17 mouse cellular contexts compared by ENCODE assay signal in the genomic region with DNA sequence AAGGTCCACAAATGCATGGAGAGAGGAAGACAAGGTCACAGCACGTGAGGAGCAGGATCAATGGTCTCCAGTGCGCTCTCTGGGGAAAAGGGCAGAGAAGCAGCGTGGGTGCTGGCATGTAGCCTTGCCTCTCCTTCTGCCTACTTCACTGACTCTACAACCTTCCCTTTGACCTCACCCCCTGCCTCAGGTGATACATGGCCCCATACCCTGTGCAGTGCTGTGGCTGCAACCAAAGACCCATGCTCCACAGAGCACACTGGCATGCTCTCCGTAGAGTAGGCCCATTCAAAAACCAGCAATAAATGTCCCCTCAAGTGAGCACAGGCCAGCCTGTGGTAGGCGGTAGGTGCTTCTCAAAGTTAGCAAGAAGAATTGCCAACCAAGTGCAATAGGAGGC. TPM values are rescaled to one million over a fixed set of nuclear protein-coding genes. Genes with fewer than 3 reads are reported as not detected.
A peak's percentile ranks its signal among the peaks of the same experiment; 100 is the strongest.
DNase-seq lines count a peak whose midpoint lies in the region; ATAC-seq and TF ChIP-seq lines count a peak whose summit lies in the region.
"Had no signal": no experiment of that assay in that cellular context is flagged by ENCODE, and none has a peak within 500 bp of the region (broad histone marks: within the 10 kb centered on the region; RNA-seq: fewer than 3 reads in every experiment).

No protein-coding gene starts in this region.

- H3K36me3 ChIP-seq in heart, embryonic 13.5 days: no peaks in the 10 kb centered on the region; the same call in 1 of the 2 replicates
- H3K36me3 ChIP-seq in midbrain, embryonic 16.5 days (ENCODE audit: control insufficient read depth, insufficient read depth, low read length): no peaks in the 10 kb centered on the region
- H3K36me3 ChIP-seq in midbrain, postnatal 0 days (ENCODE audit: insufficient read depth, low read length): no peaks in the 10 kb centered on the region
- H3K36me3 ChIP-seq: embryonic facial prominence, embryonic 15.5 days; hindbrain, embryonic 13.5 days; intestine, embryonic 15.5 days had no signal

- H3K4me3 ChIP-seq in heart, embryonic 13.5 days: no peak overlapping the region
- H3K4me3 ChIP-seq in layer of hippocampus, adult 2 months: no peak overlapping the region
- H3K4me3 ChIP-seq in midbrain, embryonic 16.5 days (ENCODE audit: low read depth, low read length): no peak overlapping the region
- H3K4me3 ChIP-seq in midbrain, postnatal 0 days (ENCODE audit: low read depth, low read length): no peak overlapping the region
- H3K4me3 ChIP-seq: embryonic facial prominence, embryonic 15.5 days; erythroblast, embryonic 14.5 days; hindbrain, embryonic 13.5 days; intestine, embryonic 15.5 days had no signal

- H3K9me3 ChIP-seq in heart, embryonic 13.5 days: no peaks in the 10 kb centered on the region
- H3K9me3 ChIP-seq in midbrain, embryonic 16.5 days (replicated peaks; ENCODE audit: control insufficient read depth, low read length, poor library complexity, severe bottlenecking): no peaks in the 10 kb centered on the region
- no peaks in the 10 kb centered on the region for H3K9me3 ChIP-seq in midbrain, postnatal 0 days (ENCODE audit: low read length)
- H3K9me3 ChIP-seq: embryonic facial prominence, embryonic 15.5 days; hindbrain, embryonic 13.5 days; intestine, embryonic 15.5 days had no signal

- 86% methylated on average over 5 of the region's 5 CpGs for WGBS in heart, embryonic 13.5 days
- WGBS in midbrain, embryonic 16.5 days: 88% methylated on average over 5 of the region's 5 CpGs
- 88% methylated on average over 5 of the region's 5 CpGs for WGBS in midbrain, postnatal 0 days

- peaks cover 47% of the 10 kb centered on the region for H3K4me1 ChIP-seq in heart, embryonic 13.5 days
- no peaks in the 10 kb centered on the region for H3K4me1 ChIP-seq in midbrain, embryonic 16.5 days (ENCODE audit: control insufficient read depth, insufficient read depth, low read length)
- H3K4me1 ChIP-seq in midbrain, postnatal 0 days (ENCODE audit: insufficient read depth, low read length): no peaks in the 10 kb centered on the region
- H3K4me1 ChIP-seq: embryonic facial prominence, embryonic 15.5 days; hindbrain, embryonic 13.5 days; intestine, embryonic 15.5 days had no signal

- no peak for TF ChIP-seq CTCF in layer of hippocampus, adult 2 months (conservative IDR thresholded peaks at IDR 0.05)
- no peak for TF ChIP-seq CTCF in midbrain, postnatal 0 days (IDR thresholded peaks at IDR 0.05)

- no peak for DNase-seq in heart, postnatal 14 days
- DNase-seq in layer of hippocampus, adult 2 months (ENCODE audit: low spot score in 2 of 2): no peak
- DNase-seq in layer of hippocampus, postnatal 10 days (ENCODE audit: low spot score in 2 of 2): no peak
- no peak for DNase-seq in midbrain, postnatal 0 days (ENCODE audit: low spot score)
- DNase-seq: adrenal gland, adult 2 months; adrenal gland, postnatal 25 days; cerebellum, adult 18-20 months; cerebellum, adult 9-11 months; cerebellum, postnatal 36 days; gastrocnemius, postnatal 10 days; heart, postnatal 4 days had no signal

- no peak overlapping the region for H3K27ac ChIP-seq in heart, embryonic 13.5 days (replicated peaks)
- H3K27ac ChIP-seq in layer of hippocampus, adult 2 months: peak overlapping the region; percentile 63
- no peak overlapping the region for H3K27ac ChIP-seq in midbrain, embryonic 16.5 days (ENCODE audit: low read length)
- H3K27ac ChIP-seq in midbrain, postnatal 0 days (ENCODE audit: low read depth, low read length): no peak overlapping the region
- H3K27ac ChIP-seq: embryonic facial prominence, embryonic 15.5 days; hindbrain, embryonic 13.5 days; intestine, embryonic 15.5 days had no signal

- no peaks in the 10 kb centered on the region for H3K27me3 ChIP-seq in heart, embryonic 13.5 days (replicated peaks)
- no peaks in the 10 kb centered on the region for H3K27me3 ChIP-seq in midbrain, embryonic 16.5 days (ENCODE audit: control insufficient read depth, insufficient read depth, low read depth, low read length)
- H3K27me3 ChIP-seq in midbrain, postnatal 0 days (ENCODE audit: insufficient read depth, low read length): no peaks in the 10 kb centered on the region
- H3K27me3 ChIP-seq: embryonic facial prominence, embryonic 15.5 days; hindbrain, embryonic 13.5 days; intestine, embryonic 15.5 days had no signal

- ATAC-seq in heart, embryonic 13.5 days (ENCODE audit: extremely low read depth, insufficient number of reproducible peaks, low FRiP score, low TSS enrichment): peak; percentile 25; the same call in 1 of the 2 replicates
- ATAC-seq in midbrain, embryonic 16.5 days: peak; percentile 64; the same call in 1 of the 2 replicates
- no peak for ATAC-seq in midbrain, postnatal 0 days (ENCODE audit: low FRiP score)
- ATAC-seq: intestine, embryonic 15.5 days had no signal

- H3K9ac ChIP-seq in heart, embryonic 13.5 days: no peak overlapping the region
- no peak overlapping the region for H3K9ac ChIP-seq in midbrain, embryonic 16.5 days (ENCODE audit: low read depth, low read length)
- H3K9ac ChIP-seq in midbrain, postnatal 0 days (replicated peaks; ENCODE audit: low read length, poor library complexity, severe bottlenecking): no peak overlapping the region
- H3K9ac ChIP-seq: embryonic facial prominence, embryonic 15.5 days; hindbrain, embryonic 13.5 days; intestine, embryonic 15.5 days had no signal

- intact Hi-C loops in heart, postnatal 14 days (cut with DNase I): no loop called here

- H3K4me2 ChIP-seq in heart, embryonic 13.5 days: no peak overlapping the region
- no peak overlapping the region for H3K4me2 ChIP-seq in midbrain, embryonic 16.5 days (ENCODE audit: low read length)
- H3K4me2 ChIP-seq in midbrain, postnatal 0 days (ENCODE audit: low read depth, low read length, poor library complexity, severe bottlenecking): no peak overlapping the region
- H3K4me2 ChIP-seq: embryonic facial prominence, embryonic 15.5 days; hindbrain, embryonic 13.5 days; intestine, embryonic 15.5 days had no signal

RNA-seq across cellular contexts. Expression of a gene that starts 28.8 kb away (rescaled TPM):
- 75.7 and 79.1 TPM in 2 replicates for polyA plus RNA-seq in heart, embryonic 13.5 days (2015; fragmentation: Nextera tagmentation; extraction: Ambion mirVana)
- 10 to 100 TPM; 16.8 to 18.2 TPM for total RNA-seq in heart, postnatal 14 days (2021)
- 100 to 1,000 TPM; 395 to 402 TPM for total RNA-seq in layer of hippocampus, adult 2 months (2021)
- total RNA-seq in layer of hippocampus, postnatal 10 days (2021): 100 to 1,000 TPM; 475 to 527 TPM
- 184 and 192 TPM in 2 replicates for polyA plus RNA-seq in midbrain, embryonic 16.5 days (2015; fragmentation: Nextera tagmentation; extraction: Ambion mirVana)
- total RNA-seq in midbrain, postnatal 0 days (2014; rRNA removed): 225 and 247 TPM in 2 replicates
- 158 and 161 TPM in 2 replicates for polyA plus RNA-seq in midbrain, postnatal 0 days (2015; fragmentation: Nextera tagmentation; extraction: Ambion mirVana)

Comparison
In these comparisons a context has a peak if more than half of its experiments do, and no peak if none do; other contexts are left out.
1. RNA of a gene that starts 28.8 kb away (total RNA-seq): 475 to 527 TPM in layer of hippocampus, postnatal 10 days, 395 to 402 TPM in layer of hippocampus, adult 2 months and 225 to 247 TPM in midbrain, postnatal 0 days; 16.8 to 18.2 TPM in heart, postnatal 14 days; every median in the first group is over 10 times any median in the second.